Mouse (Mus musculus) CH12.LX (cell line): Measurements from ENCODE around the gene Dnajc13.

Experiments used
- CHD1 ChIP-seq: IDR thresholded peaks from 2 replicates; pipeline ENCODE4 v1.6.1; 2012; ENCODE audit warnings: low read depth, low read length, improper control_type of control experiment, inconsistent platforms
- ELF1 ChIP-seq: IDR thresholded peaks from 2 replicates; pipeline ENCODE4 v1.6.1; 2014; ENCODE audit warnings: low read depth, mild to moderate bottlenecking, inconsistent platforms, low read length, improper control_type of control experiment
- MYC ChIP-seq: IDR thresholded peaks from 2 replicates; pipeline ENCODE4 v1.6.1; 2011; ENCODE audit warnings: low read depth, mild to moderate bottlenecking, improper control_type of control experiment, low read length
- POLR2A ChIP-seq: IDR thresholded peaks from 2 replicates; pipeline ENCODE4 v1.6.1; 2011; ENCODE audit warnings: low read depth, mild to moderate bottlenecking, improper control_type of control experiment, low read length
- UBTF ChIP-seq: IDR thresholded peaks from 2 replicates; pipeline ENCODE4 v1.6.1; 2012; ENCODE audit warnings: low read depth, mild to moderate bottlenecking, inconsistent platforms, low read length, improper control_type of control experiment, moderate library complexity
- ZNF384 ChIP-seq: IDR thresholded peaks from 2 replicates; pipeline ENCODE4 v1.6.1; 2012; ENCODE audit warnings: low read depth, low read length, improper control_type of control experiment, inconsistent platforms

DNA sequence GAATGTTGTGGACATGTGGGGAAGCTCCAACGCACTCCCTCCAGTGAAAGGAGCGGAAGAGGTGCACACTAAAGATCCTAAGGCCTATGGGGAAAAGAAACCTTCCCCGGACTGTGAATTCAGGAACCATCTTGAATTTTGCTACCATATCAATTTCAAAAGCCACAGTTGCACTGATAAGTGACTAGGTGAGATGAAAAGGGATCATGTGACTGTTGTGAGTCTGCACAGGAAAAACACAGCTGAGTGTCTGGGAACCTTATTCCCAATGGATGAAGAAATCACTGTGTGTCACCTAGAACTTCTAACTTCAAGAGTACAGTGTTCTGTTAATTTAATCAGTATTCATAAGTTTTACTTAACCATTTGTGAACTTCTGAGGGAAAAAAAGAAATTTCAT is 10.1 kb downstream of the Dnajc13 start:
- TF ChIP-seq POLR2A (no peak), ZNF384 (no peak), UBTF (no peak), CHD1 (no peak), MYC (no peak), ELF1 (no peak)
